Mouse (Mus musculus): Measurements from ENCODE around the gene Lyg2.

Lyg2 gene

DNA sequence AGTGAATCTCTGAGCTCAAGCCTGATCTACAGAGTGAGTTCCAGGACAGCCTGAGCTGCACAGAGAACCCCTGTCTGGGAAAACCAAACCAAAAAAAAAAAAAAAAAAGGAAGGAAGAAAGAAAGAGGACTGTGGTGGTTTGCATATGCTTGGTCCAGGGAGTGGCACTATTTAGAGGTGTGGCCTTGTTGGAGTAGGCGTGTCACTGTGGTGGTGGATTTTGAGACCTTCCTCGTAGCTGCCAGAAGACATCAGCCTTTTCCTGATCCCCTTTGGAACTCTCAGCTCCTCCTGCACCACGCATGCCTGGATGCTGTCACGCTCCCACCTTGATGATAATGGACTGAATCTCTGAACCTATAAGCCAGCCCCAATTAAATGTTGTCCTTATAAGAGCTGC, 32.9 kb downstream of the Lyg2 start:
- DNase-seq (ENCODE audit: inconsistent ontology term): no peak

DNA sequence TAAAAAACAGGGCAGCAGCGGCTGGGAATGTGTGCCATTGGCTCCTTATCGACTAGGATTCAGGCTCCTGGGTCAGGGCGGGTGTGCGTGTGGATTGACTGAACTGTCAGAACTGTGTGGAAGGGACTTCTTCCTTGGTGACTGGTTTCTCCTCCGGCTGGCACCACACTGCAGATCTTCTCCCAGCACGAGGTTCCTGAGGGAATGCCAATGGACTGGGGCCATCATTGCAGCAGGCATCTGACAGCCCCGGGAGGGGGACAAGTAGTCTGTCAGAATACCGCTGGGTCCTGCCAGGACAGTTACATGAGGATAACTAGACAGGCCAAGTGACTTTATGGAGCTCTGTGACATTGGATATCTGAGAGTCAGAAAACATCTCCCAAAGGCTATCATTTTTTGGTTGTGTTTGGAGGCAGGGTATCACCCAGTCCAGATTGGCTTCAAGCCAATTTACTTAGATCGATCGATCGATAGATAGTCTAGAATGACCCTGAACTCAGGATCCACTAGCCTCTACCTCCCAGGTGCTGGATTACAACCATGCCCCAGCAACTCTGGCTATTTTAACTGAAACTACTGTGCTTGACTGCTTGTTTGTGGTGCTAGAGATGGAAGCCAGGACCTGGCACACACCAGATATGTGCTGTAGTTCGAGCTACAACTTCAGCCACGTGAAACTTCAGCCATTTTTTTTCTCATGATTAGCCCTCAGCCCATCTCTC, 38.4 kb downstream of the Lyg2 start:
- no peak for DNase-seq (ENCODE audit: inconsistent ontology term)

DNA sequence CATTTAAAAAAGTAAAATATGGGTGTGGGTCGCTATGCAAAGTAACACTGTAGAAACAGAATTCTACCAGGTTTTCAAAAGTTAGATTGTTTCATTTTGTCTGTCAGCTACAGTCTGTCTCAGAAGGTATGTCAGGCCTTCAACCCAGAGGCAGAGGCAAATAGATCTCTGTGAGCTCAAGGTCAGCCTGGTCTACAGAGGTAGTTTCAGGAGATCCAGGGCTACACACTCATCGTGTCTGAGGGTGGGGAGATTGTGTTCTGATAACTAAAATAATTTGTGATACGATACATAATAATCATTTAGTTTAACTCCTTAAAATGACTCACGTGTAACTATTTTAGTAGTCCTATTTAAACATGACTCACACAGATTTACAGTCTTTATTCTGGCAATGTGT, 43.1 kb downstream of the Lyg2 start:
- no peak for DNase-seq (ENCODE audit: inconsistent ontology term)

DNA sequence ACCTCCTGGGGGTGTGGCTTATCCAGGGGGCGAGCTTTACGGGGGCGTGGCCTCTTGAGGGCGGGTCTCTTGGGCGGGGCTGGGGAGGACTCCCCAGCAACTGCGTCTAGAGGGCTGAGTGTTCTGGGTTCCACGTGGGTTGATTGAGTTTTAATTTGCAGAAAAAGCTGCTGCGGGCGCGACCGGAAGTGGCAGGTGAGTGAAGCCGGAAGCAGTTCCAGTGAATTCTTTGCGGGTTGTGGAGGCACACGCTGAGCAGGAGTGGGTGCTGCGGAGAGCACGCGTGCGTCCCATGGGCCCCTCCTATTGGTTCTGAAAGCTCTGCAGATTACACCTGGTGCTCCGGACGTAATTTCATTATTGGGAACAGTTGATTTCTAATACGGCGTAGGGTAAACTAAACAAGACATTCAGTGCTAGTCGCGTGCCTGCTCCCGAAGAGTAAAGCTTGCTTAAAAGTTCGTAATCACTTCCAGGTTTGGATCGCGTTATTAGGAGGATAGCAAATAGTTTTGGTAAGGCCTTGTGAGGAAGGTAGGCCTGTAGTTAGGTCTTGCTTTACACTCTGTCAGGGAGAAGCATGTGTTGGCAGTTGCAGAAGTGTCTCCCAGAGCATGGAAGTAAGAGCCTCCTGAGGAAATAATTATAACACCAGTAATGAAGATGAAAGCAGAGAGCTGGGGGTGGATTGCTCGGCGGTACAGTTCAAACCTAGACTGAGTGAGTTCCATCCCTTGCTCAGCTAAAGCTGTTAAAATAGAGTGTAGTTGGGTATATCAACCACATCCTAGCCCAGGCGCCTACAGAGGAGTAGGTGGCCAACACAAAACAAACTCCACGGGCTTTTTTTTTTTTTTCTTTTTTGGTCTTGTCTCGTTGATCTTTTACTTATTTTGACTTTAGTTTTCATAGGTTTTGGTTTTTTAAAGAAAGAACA, 43.9 kb downstream of the Lyg2 start:
- DNase-seq (ENCODE audit: inconsistent ontology term): peak; percentile 94

DNA sequence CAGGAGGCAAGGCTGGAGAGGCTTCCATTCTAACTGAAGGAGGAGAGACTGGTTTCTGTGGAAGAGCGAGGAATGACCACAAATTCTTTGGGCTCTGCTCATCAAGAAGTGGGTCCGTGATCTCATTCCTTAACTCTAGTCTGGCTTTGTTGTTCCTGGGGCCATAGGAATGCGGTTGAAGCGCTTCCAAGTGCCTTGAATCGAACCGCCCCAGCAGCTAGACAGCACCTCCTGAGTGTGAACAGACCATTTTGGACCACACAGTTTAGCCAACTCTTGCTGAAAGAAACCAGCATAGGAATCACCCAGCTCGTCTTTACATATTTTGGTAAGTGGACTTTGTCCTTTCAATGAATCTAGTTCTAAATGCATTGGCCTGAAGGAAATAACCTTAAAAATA, 44.6 kb downstream of the Lyg2 start, which contains the start of gene Lipt1:
Gene Lipt1, plus strand, starts transcription at position 35 of the 400 bp plus-strand sequence.
- DNase-seq (ENCODE audit: inconsistent ontology term): peak; percentile 96

DNA sequence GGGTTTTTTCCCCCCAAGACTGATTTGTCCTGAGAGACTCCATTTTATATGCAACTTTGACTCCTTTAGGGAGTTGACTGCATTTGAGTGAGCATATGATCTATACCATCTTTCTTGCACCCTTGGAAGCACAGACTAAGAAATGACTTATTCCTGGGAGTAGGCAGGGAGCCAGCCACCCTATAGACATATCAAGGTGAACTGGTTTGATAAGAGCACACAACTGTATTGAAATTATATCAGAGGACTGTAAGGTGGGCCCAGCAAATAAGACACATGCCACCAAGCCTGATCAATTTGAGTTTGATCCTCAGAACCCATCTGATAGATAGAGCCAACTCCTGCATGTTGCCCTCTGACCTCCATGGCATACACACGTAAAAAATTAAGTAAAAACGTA, 46.9 kb downstream of the Lyg2 start:
- DNase-seq (ENCODE audit: inconsistent ontology term): no peak

DNA sequence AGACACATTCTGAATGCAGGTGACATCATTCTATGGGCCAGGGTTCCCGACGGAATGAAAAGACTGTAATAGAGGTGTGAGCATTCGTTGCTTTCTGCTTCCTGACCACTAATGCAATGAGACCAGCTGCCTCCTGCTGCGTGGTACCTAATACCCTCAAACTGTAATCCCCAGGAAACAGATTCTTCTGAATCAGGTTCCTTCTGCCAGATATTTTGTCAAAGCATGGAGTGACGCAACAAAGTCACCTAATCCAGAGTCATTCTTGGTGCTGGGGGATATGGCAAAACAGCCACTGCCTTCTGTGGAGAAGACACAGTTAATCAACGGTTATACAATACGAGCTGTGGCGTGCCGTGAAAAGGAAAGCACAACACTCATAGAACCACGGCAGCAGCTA, 47.7 kb downstream of the Lyg2 start:
- no peak for DNase-seq (ENCODE audit: inconsistent ontology term)

DNA sequence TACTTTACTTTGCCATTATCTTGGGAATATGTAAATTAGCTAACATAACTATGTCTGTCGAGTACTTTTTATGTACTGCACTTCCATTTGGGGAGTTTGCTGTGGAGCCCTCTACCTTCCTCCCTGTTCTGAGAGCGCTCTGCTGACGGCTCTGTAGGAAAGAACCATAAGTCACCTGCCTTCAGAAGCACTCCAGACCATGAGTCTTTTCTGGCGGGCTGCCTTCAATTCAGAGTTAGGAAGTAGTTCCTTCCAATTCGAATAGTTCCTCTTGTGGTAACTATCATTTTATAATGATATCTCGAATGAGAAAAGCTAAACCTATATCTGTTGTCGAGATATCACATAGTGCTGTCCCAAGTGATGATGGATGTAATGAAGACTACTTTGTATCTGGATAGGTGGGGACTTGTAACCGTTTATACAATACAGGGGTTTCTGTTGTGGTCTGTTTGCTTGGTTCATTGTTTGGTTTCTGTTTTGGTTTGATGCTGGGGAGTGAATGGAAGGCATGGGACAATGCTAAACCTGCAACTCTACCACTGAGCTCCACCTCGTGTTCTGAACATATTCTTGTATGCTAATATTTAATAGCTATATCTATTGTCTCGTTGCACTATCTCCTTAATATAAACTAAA, 48.5 kb downstream of the Lyg2 start:
- no peak for DNase-seq (ENCODE audit: inconsistent ontology term)

DNA sequence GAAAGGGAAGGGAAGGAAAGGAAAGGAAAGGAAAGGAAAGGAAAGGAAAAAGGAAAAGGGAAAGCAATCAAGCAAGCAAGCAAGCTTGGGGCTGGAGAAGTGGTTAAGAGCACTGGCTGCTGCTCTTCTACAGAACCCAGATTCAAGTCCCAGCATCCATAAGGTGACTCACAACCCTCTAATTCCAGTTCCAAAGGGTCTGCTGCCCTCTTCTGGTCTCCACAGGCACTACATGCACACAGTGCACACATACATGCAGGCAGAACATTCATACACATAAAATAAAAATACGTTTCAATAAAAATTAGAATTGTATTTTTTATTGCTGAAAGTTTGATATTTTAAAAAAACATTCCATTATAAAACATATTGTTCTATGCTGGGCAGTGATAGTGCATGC, 49.2 kb downstream of the Lyg2 start:
- no peak for DNase-seq (ENCODE audit: inconsistent ontology term)

DNA sequence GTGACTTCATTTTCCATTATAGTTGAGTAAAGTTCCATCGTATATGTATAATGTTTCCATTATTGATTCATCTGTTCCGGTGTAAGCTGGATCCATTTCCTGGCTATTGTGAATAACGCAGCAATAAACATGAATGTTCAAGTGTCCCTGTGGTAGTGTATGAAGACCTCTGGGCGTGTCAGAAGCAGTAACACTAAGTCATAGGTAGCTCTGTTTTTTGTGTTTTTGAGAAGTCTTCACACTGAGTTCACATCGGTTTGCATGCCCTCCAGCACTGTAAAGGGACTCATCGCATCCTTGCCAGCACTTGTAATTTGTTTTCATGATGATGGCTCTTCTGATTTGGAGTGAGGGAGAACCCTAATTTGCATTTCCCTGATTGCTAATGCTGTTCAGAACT, 50.0 kb downstream of the Lyg2 start, which contains the start of gene Tsga10:
Gene Tsga10, minus strand, starts transcription at position 144 of the 400 bp plus-strand sequence.
- no peak for DNase-seq (ENCODE audit: inconsistent ontology term)

DNA sequence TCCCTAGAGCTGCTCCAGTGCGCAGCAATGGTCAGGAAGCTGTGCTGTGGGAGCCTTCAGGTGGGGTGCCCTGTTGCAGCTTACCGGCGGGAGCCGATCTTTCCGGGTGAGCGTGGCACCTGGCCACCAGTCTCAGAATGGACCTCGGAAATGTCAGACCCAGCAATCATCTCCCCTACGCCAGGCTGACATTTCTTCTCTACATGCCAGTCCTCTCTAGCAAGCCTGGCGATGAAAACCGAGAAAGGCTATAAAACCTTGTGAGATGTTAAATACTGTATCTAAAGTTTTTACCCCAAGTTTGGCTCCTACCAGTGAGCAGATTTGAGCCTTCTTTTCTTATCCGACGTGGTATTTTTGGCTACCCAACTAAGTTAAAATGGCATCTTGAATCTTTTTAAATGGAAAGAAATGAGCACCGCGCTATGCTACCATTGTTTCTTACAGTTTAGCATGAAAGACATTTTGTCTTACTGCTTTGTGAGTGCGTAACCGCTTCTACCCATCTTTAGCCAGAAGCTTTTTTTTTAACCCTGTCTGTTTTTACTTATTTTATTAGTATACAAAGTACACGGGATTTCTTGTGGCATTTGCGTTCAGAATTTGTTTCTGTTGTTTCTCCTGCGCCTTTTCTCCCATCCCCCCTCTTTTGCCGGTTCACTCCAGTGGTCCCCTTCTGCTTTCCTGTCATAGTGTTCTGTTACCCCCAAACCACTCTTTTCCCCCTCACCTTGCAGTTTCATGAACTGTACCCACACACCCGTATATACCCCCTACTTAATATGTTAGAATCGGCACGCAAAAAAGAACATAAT, 50.7 kb downstream of the Lyg2 start:
- DNase-seq (ENCODE audit: inconsistent ontology term): no peak

DNA sequence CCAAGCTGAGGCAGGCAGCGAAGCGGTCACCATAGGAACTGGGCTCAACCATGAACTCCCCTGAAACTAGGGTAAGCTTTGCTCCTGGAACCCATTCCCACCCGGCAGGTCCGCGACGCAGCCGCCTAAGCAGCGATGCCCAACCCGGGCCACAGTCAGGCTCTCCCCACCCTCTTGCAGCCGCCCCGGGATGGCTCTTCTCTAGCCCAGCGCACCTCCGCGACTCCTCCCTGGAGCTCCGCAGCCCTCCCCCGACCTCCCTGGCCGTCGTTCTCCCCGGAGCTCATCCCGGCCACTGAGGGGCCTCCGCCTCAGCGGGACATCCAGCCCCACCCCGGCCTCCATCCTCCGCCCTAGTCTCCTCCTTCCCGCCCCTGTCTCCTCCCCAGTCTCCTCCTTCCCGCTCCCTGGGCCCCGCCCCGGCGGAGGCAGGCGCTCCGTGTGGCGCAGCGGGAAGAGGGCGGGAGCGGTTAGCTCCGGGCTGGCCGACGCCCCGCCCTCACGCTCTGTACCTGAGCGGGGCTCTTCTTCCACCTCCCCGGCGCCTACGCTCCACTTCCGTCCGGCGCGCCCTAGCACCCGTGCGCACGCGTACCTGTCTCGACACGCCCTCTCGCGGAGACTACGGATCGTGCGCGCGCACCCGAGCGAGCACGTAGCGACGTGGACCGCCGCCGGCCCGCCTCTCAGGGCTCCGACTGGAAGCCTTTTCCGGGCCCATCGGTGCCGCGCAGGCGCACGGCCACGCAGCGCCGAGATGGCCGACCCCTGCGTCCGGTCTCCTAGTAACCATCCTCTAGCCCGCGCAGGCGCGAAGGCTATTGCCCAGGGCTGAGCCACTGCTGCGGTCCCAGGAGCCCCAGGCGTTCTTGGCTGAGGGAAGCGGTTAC, 51.5 kb downstream of the Lyg2 start:
- peak; percentile 100 for DNase-seq (ENCODE audit: inconsistent ontology term)
